Mouse (Mus musculus) kidney, embryonic 16.5 days (tissue): Measurements from ENCODE around the gene Slc4a3. TPM values are rescaled to one million over a fixed set of nuclear protein-coding genes. Genes with fewer than 3 reads are reported as not detected.

Source experiments
- ATAC-seq: fragments of 200-750 bp; cut with Nextera tagmentation; 2 replicates; pipeline ENCODE4 v1.8.0; 2017; ENCODE audit warnings: moderate TSS enrichment; ENCODE audit not compliant: low FRiP score, low TSS enrichment
- H3K27ac ChIP-seq: fragments of 300-500 bp; sonication (generic); 2 replicates; pipeline ENCODE4 v1.5.1; 2014; ENCODE audit warnings: low read length
- H3K27me3 ChIP-seq: fragments of 300-500 bp; sonication (generic); 2 replicates; pipeline ENCODE4 v1.6.1; 2014; ENCODE audit warnings: low read length, control low read depth, mixed read lengths; ENCODE audit not compliant: insufficient read depth
- H3K36me3 ChIP-seq: fragments of 300-500 bp; sonication (generic); 2 replicates; pipeline ENCODE4 v1.6.1; 2014; ENCODE audit warnings: low read length, control low read depth, mixed read lengths; ENCODE audit not compliant: insufficient read depth
- H3K4me1 ChIP-seq: fragments of 300-500 bp; sonication (generic); 2 replicates; pipeline ENCODE4 v1.6.1; 2014; ENCODE audit warnings: low read length, control low read depth, mixed read lengths; ENCODE audit not compliant: insufficient read depth
- H3K4me2 ChIP-seq: fragments of 300-500 bp; sonication (generic); replicated peaks from 2 replicates; pipeline ENCODE4 v1.6.1; 2014; ENCODE audit warnings: low read depth, low read length
- H3K4me3 ChIP-seq: fragments of 300-500 bp; sonication (generic); 2 replicates; pipeline ENCODE4 v1.5.1; 2014; ENCODE audit warnings: mild to moderate bottlenecking, low read length
- H3K9ac ChIP-seq: fragments of 300-500 bp; sonication (generic); replicated peaks from 2 replicates; pipeline ENCODE4 v1.6.1; 2014; ENCODE audit warnings: low read length
- H3K9me3 ChIP-seq: fragments of 300-500 bp; sonication (generic); 2 replicates; pipeline ENCODE4 v1.6.1; 2016; ENCODE audit warnings: low read length, control low read depth
- WGBS: fragments of 180-500 bp; shearing (Covaris S2); extraction: QIAGEN DNeasy Blood & Tissue Kit; methylation state at CpG from one replicate; pipeline ENCODE4 v1.1.7; 2014; 5-methylcytosine and 5-hydroxymethylcytosine counted together
- polyA plus RNA-seq: library from polyadenylated mRNA; unstranded; fragments of >200 nt; fragmentation: Nextera tagmentation; extraction: Ambion mirVana; gene quantifications from 2 replicates; pipeline ENCODE4 v1.2.1, GENCODE M21; 2015

The Slc4a3 gene
- polyA plus RNA-seq, 1 experiment from 2014 or later = 24.9 TPM

DNA sequence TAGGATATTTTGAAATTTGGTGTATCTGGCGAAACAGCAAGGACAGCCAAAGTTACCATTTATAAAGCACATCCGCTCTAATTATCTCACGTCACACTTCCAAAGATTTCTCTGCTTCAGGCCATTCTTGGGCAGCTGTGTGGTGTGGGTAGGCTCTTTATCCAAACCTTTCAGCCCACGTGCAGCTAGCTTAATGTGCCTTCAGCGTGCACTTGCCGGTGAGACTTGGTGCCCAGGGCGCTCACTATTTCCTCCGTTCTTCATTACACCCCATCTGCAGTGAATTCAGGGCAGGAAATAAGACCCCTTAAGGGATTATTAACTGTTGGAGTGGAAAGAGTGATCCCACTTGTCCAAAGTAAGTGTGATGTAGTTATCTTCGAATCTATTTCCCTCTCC, 63.2 kb downstream of the Slc4a3 start:
- Histone ChIP-seq H3K4me1 (no peaks in the 10 kb centered on the region), H3K36me3 (no peaks in the 10 kb centered on the region), H3K27me3 (no peaks in the 10 kb centered on the region), H3K4me2 (no peak overlapping the region), H3K9ac (no peak overlapping the region), H3K27ac (no peak overlapping the region), H3K4me3 (no peak overlapping the region), H3K9me3 (no peaks in the 10 kb centered on the region)
- 75% methylated on average over 9 of the region's 9 CpGs for WGBS
- no peak for ATAC-seq

DNA sequence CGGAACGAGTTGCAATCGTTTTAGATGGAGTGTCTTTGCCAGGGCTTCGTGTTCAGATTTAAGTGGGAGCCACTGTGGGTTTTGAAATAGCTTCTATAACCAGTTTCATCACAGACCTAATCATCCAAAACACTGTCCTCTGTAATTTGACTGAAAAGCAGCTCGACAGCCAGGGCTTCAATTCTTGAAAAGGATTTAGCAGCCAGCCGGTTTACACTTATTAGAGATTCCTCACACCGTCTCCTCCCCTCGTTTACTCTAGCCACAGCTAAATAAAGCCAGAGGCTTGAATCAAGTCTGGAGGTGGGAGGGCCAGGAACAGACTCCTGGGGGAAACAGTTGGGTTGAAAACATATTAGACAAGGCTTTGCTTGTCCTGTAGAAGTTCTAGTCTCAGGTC, 64.5 kb downstream of the Slc4a3 start:
- H3K4me3 ChIP-seq = no peak overlapping the region
- ATAC-seq = no peak

More for the DNA sequence above, 64.5 kb downstream of the Slc4a3 start:
- no peak overlapping the region for H3K27ac ChIP-seq
- no peak overlapping the region for H3K9ac ChIP-seq
- H3K27me3 ChIP-seq = no peaks in the 10 kb centered on the region
- H3K4me1 ChIP-seq = no peaks in the 10 kb centered on the region
- no peaks in the 10 kb centered on the region for H3K9me3 ChIP-seq
- H3K4me2 ChIP-seq = no peak overlapping the region
- no peaks in the 10 kb centered on the region for H3K36me3 ChIP-seq
- 52% methylated on average over 8 of the region's 8 CpGs for WGBS

Other genes starting within 250 kb of the Slc4a3 start
- gene Dnpep, start 228.3 kb upstream of the Slc4a3 start, polyA plus RNA-seq = 168 and 184 TPM in 2 replicates
- 41.6 and 53.6 TPM in 2 replicates for gene Des, start 185.9 kb upstream of the Slc4a3 start, polyA plus RNA-seq
- 61.4 and 61.5 TPM in 2 replicates for gene Speg, start 171.0 kb upstream of the Slc4a3 start, polyA plus RNA-seq
- 91.4 and 91.6 TPM in 2 replicates for gene Gmppa, start 110.3 kb upstream of the Slc4a3 start, polyA plus RNA-seq
- gene Asic4, start 95.8 kb upstream of the Slc4a3 start, polyA plus RNA-seq = 1.00 and 1.5 TPM in 2 replicates
- 37.9 and 38.6 TPM in 2 replicates for gene Chpf, start 67.0 kb upstream of the Slc4a3 start, polyA plus RNA-seq
- 0.77 and 0.99 TPM in 2 replicates for gene Tmem198, start 66.7 kb upstream of the Slc4a3 start, polyA plus RNA-seq
- 55.7 and 60.9 TPM in 2 replicates for gene Obsl1, start 39.8 kb upstream of the Slc4a3 start, polyA plus RNA-seq
- gene Inha, start 39.2 kb upstream of the Slc4a3 start, polyA plus RNA-seq = 7.8 and 10.7 TPM in 2 replicates
- 28.8 and 30.6 TPM in 2 replicates for gene Stk11ip, start 24.7 kb upstream of the Slc4a3 start, polyA plus RNA-seq